Mouse (Mus musculus) heart, postnatal 0 days (tissue): ENCODE measurements around the gene Gm4737. TPM values are rescaled to one million over a fixed set of nuclear protein-coding genes. Genes with fewer than 3 reads are reported as not detected.
"Not testable (repeated sequence)": the region's sequence is repeated elsewhere in the genome, so short reads cannot be mapped to it uniquely, and the experiment has no call there.

ENCODE experiments used
- ATAC-seq: fragments of 200-750 bp; cut with Nextera tagmentation; 2 replicates; pipeline ENCODE4 v1.8.0; 2017; ENCODE audit warnings: low read depth, moderate number of reproducible peaks, moderate library complexity; ENCODE audit not compliant: insufficient read depth
- DNase-seq: peaks from one replicate; pipeline ENCODE4 v3.0.0-alpha.2; 2016; ENCODE audit warnings: low spot score
- H3K27ac ChIP-seq: fragments of 300-500 bp; sonication (generic); 2 replicates; pipeline ENCODE4 v1.5.1; 2014; ENCODE audit warnings: low read depth, mild to moderate bottlenecking
- H3K27me3 ChIP-seq: fragments of 300-500 bp; sonication (generic); 2 replicates; pipeline ENCODE4 v1.6.1; 2014; ENCODE audit warnings: low read length, mixed read lengths; ENCODE audit not compliant: control insufficient read depth, insufficient read depth
- H3K36me3 ChIP-seq: fragments of 300-500 bp; sonication (generic); replicated peaks from 2 replicates; pipeline ENCODE4 v1.6.1; 2014; ENCODE audit warnings: low read length, mixed read lengths; ENCODE audit not compliant: control insufficient read depth, insufficient read depth
- H3K4me1 ChIP-seq: fragments of 300-500 bp; sonication (generic); 2 replicates; pipeline ENCODE4 v1.6.1; 2014; ENCODE audit warnings: antibody characterized with exemption; ENCODE audit not compliant: control insufficient read depth, insufficient read depth
- H3K4me2 ChIP-seq: fragments of 300-500 bp; sonication (generic); 2 replicates; pipeline ENCODE4 v1.6.1; 2014; ENCODE audit warnings: low read depth, mild to moderate bottlenecking, low read length, moderate library complexity
- H3K4me3 ChIP-seq: fragments of 300-500 bp; sonication (generic); 2 replicates; pipeline ENCODE4 v1.5.1; 2014; ENCODE audit warnings: low read depth, low read length
- H3K9ac ChIP-seq: fragments of 300-500 bp; sonication (generic); replicated peaks from 2 replicates; pipeline ENCODE4 v1.6.1; 2014; ENCODE audit warnings: low read depth, low read length, mixed read lengths
- H3K9me3 ChIP-seq: fragments of 300-500 bp; sonication (generic); replicated peaks from 2 replicates; pipeline ENCODE4 v1.6.1; 2016; ENCODE audit warnings: low read length; ENCODE audit not compliant: control insufficient read depth
- CTCF ChIP-seq: IDR thresholded peaks from 2 replicates; pipeline ENCODE4 v1.5.1; 2016; ENCODE audit warnings: antibody characterized with exemption, control low read depth, low read depth
- EP300 ChIP-seq: IDR thresholded peaks from 2 replicates; pipeline ENCODE4 v1.6.1; 2016; ENCODE audit warnings: antibody characterized with exemption, low read depth
- WGBS: fragments of 180-500 bp; shearing (Covaris S2); extraction: QIAGEN DNeasy Blood & Tissue Kit; methylation state at CpG from one replicate; pipeline ENCODE4 v1.1.7; 2014; 5-methylcytosine and 5-hydroxymethylcytosine counted together
- polyA plus RNA-seq: library from polyadenylated mRNA; unstranded; fragments of >200 nt; fragmentation: Nextera tagmentation; extraction: Ambion mirVana; gene quantifications from 2 replicates; pipeline ENCODE4 v1.2.1, GENCODE M21; 2015
- total RNA-seq: library from RNA; depleted of rRNA; stranded (reverse); fragments of >200 nt; gene quantifications from 2 replicates; pipeline ENCODE4 v1.2.3, GENCODE M21; 2014; ENCODE audit warnings: low replicate concordance; rRNA removed

Gene Gm4737
- total RNA-seq (3.1 and 4.5 TPM in 2 replicates), polyA plus RNA-seq (0.33 and 0.38 TPM in 2 replicates)

DNA sequence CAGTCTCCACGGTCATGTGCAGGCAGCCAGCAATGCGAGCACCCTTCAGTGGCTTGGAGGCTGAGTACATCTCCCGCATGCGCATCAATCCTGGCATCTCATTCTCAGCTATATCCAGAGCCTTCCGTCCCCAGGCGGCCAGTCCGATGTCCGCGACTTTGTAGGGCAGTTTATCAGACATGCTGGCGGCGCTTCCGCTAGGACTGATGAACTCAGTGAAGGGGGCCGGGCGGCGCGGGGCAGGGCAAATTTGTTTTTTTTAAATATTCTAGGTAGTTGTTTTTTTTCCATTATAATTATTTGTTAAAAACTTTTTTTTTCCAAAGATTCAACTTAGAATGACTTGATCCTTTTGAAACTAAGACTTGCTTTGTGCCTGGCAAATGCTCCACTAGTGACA lies at the start of gene Gm4737:
TSS of gene Gm4737 (minus strand) at position 246 of the 400 bp plus-strand sequence.
- not testable (repeated sequence) for H3K9me3 ChIP-seq, H3K4me3 ChIP-seq, H3K27me3 ChIP-seq, DNase-seq, H3K4me1 ChIP-seq, H3K36me3 ChIP-seq, ATAC-seq, H3K9ac ChIP-seq, H3K27ac ChIP-seq, H3K4me2 ChIP-seq
- WGBS, result 98% methylated on average over 9 of the region's 16 CpGs

DNA sequence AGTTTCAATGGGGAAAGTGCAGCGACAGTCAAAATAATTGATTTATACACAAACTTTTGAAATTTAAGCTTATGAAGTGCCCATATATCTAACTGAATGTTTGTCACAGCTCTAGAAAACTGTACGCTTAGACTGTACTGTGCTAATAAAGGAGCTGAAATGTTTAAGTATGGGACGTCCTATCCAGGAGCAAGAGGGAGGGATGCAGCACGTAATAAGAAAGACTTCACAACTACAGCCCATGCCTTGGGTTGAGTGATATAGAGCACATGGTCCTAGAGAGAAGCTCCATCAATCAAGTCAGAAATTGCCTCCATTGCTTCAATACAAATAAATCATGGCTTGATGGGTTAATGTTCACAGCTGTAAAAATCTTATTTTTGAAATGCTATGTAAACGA lies 40.9 kb upstream of the Gm4737 start:
- ATAC-seq (no peak), DNase-seq (no peak)
- no peak for TF ChIP-seq EP300
- TF ChIP-seq CTCF, result no peak
- no peaks in the 10 kb centered on the region for H3K4me1 ChIP-seq
- no peaks in the 10 kb centered on the region for H3K36me3 ChIP-seq
- no peak overlapping the region for H3K4me2 ChIP-seq
- H3K27me3 ChIP-seq, result no peaks in the 10 kb centered on the region
- H3K4me3 ChIP-seq, result no peak overlapping the region
- 78% methylated on average over 5 of the region's 5 CpGs for WGBS
- H3K27ac ChIP-seq, result no peak overlapping the region
- H3K9me3 ChIP-seq, result no peaks in the 10 kb centered on the region
- H3K9ac ChIP-seq, result no peak overlapping the region

DNA sequence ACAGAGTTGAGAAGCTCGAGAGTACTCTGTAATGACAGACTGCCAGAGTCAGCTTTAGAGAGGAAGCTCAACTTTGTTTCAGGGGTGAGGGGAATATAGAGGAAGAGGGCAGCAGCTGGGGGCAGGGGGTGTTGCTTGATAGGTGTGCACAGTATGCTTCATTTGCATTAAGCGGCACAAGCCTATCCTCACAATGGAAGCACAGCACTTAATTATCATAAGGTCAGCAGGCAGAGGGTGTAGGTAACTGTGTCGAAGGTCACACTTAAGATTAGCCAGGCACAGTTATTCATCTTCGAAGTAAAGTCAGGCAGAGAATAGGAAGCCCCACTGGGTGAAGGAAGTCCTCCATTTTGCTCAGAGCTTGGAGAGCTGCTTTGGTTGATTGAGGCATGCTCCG lies 28.2 kb upstream of the Gm4737 start:
- 81% methylated on average over 5 of the region's 5 CpGs for WGBS
- DNase-seq (no peak), ATAC-seq (no peak)
- Histone ChIP-seq H3K9me3 (no peaks in the 10 kb centered on the region), H3K27ac (no peak overlapping the region), H3K27me3 (no peaks in the 10 kb centered on the region), H3K4me2 (no peak overlapping the region), H3K9ac (no peak overlapping the region), H3K36me3 (no peaks in the 10 kb centered on the region), H3K4me1 (no peaks in the 10 kb centered on the region), H3K4me3 (no peak overlapping the region)
- no peak for TF ChIP-seq CTCF
- TF ChIP-seq EP300, result no peak

DNA sequence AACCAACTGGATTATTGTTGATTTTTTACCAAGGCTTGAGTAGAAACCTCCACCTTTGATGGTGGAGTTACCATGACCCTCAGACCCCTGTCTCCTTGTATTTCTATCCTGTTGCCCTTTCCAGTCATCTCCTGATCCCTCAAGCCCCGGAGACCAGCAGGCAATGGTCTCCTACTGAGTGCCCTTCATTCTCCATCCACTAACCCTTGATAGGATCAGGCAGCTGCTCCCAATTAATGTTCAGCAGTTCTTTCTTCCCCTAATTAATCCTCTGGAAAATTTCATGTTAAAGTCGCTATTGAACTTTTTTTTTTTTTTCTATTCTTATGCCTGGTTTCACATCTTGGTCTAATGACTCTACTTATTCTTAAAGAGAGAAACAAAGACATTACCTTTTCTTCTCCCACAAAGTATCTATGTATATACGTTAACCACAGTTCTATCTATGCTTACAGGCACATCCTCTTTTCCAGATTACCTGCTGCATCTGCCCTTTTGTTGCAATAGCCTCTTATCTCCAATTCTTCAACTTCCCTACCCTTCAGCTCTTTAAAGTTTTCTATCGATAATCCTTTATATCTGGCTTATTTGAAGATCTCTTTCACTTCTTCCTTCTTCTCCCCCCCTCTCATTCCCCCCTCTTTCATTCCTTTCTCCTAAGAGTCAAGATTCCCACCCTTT lies 23.4 kb upstream of the Gm4737 start:
- Histone ChIP-seq H3K9ac (no peak overlapping the region), H3K9me3 (no peaks in the 10 kb centered on the region), H3K4me1 (no peaks in the 10 kb centered on the region), H3K27ac (no peak overlapping the region), H3K27me3 (no peaks in the 10 kb centered on the region), H3K36me3 (no peaks in the 10 kb centered on the region), H3K4me3 (no peak overlapping the region), H3K4me2 (no peak overlapping the region)
- no peak for ATAC-seq
- DNase-seq, result no peak
- 62% methylated on average over 4 of the region's 4 CpGs for WGBS
- TF ChIP-seq EP300 (no peak), CTCF (no peak)

DNA sequence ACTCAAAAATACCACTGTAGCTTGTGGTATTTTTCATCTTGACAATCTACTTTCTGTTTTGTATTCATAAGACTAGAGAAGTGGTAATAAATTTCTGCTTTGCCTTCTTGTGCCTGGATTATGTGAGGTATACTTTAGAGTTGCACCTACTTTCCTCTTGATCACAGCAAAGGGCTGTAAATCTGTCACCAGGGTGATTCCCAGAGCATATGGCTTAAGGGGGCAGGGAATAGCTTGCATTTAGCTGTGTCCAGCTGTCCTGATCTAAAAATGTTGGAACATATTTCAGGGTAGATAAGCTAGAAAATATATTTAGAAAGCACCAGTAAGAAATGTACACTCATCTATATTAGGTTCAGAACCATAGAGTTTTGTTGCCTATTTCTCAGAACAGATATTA lies 18.2 kb upstream of the Gm4737 start:
- Histone ChIP-seq H3K4me1 (peaks cover 2% of the 10 kb centered on the region; the same call in 1 of the 2 replicates), H3K27me3 (no peaks in the 10 kb centered on the region), H3K27ac (no peak overlapping the region), H3K9me3 (no peaks in the 10 kb centered on the region; the same call in 1 of the 2 replicates), H3K36me3 (no peaks in the 10 kb centered on the region), H3K4me3 (no peak overlapping the region), H3K4me2 (no peak overlapping the region), H3K9ac (no peak overlapping the region)
- ATAC-seq (no peak), DNase-seq (no peak)
- TF ChIP-seq EP300, result no peak
- no peak for TF ChIP-seq CTCF

DNA sequence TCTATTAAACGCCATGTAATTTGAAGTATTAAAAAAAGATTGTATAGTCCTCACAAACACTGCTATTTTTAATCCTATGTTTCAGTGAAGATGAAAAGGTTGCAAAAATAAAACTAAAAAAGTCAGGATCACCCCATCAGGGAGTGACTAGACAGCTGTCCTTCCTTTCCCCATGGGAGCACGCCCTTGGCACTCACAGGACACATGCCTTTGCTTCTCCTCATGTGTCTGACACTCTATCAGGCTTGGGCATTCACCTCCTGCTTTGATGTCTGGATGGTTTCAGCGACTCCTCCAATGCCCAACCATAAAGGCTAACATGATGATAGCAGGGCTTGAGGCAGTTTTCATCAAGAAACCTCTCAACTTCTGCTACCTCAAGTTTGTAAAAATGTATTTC lies 12.1 kb upstream of the Gm4737 start:
- no peak for ATAC-seq
- no peak overlapping the region for H3K4me3 ChIP-seq
- no peaks in the 10 kb centered on the region for H3K27me3 ChIP-seq
- TF ChIP-seq EP300 (no peak), CTCF (no peak)
- WGBS, result 56% methylated on average over 3 of the region's 3 CpGs
- H3K36me3 ChIP-seq, result no peaks in the 10 kb centered on the region
- H3K9ac ChIP-seq, result no peak overlapping the region
- no peak overlapping the region for H3K4me2 ChIP-seq
- H3K27ac ChIP-seq, result no peak overlapping the region
- no peaks in the 10 kb centered on the region; the same call in 1 of the 2 replicates for H3K9me3 ChIP-seq
- 0 out of 2 replicates have a peak, but pooled peaks cover 14% of the 10 kb centered on the region for H3K4me1 ChIP-seq
- DNase-seq, result no peak
